In the genomic region with DNA sequence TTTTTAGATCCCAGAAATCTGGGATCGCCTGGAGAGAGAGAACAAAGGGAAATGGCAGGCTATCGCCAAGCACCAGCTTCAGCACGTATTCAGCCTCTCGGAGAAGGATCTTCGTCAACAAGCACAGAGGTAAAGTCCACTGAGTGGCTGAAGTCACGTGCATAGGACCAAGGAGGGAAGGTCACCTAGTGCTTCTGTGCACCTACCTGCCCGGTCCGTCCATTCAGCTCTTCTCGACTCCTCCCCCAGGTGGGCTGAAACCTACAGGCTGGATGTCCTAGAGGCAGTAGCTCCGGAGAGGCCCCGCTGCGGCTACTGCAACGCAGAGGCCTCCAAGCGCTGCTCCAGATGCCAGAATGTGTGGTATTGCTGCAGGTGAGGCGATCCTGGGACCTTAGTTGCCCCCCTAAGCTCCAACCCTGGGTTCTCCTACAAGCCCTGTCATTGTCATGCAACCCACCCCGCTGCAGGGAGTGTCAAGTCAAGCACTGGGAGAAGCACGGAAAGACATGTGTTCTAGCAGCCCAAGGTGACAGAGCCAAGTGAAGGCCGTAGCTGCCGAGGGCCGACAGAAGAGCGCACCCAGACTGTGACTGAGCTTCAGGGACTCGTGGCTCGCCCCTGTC, we compare ENCODE assay signal across 8 mouse cellular contexts. TPM values are rescaled to one million over a fixed set of nuclear protein-coding genes. Genes with fewer than 3 reads are reported as not detected.
DNase-seq lines count a peak whose midpoint lies in the region; ATAC-seq and TF ChIP-seq lines count a peak whose summit lies in the region.

No protein-coding gene starts in this region.

- WGBS in intestine, embryonic 16.5 days: 32% methylated on average over 23 of the region's 23 CpGs
- WGBS in liver, postnatal 0 days (ENCODE audit: insufficient replicate concordance): 42% methylated on average over 23 of the region's 23 CpGs

- H3K27ac ChIP-seq in intestine, embryonic 16.5 days (ENCODE audit: low read length): peak overlapping the region; percentile 58
- H3K27ac ChIP-seq in liver, postnatal 0 days (ENCODE audit: low read depth): 0 out of 2 replicates have a peak overlapping the region, but pooled peaks have one; percentile 7

- peak overlapping the region; percentile 96 for H3K4me2 ChIP-seq in intestine, embryonic 16.5 days (ENCODE audit: low read depth, low read length)
- H3K4me2 ChIP-seq in liver, postnatal 0 days (ENCODE audit: low read depth, low read length): peak overlapping the region; percentile 88

- DNase-seq in thymus, postnatal 25 days: peak; percentile 21
- no peak for DNase-seq in thymus, postnatal 0 days (ENCODE audit: low spot score)
- DNase-seq in liver, postnatal 0 days: peak; percentile 49
- DNase-seq in ovary, adult 18-20 months (ENCODE audit: low spot score): no peak
- DNase-seq in adrenal gland, adult 2 months: no peak
- DNase-seq in thymus, adult 18-20 months: no peak

- H3K9me3 ChIP-seq in intestine, embryonic 16.5 days (ENCODE audit: control insufficient read depth, low read length): no peaks in the 10 kb centered on the region
- H3K9me3 ChIP-seq in liver, postnatal 0 days (ENCODE audit: low read length): no peaks in the 10 kb centered on the region

- TF ChIP-seq CTCF in liver, postnatal 0 days (IDR thresholded peaks at IDR 0.05; ENCODE audit: low read depth): no peak

- H3K27me3 ChIP-seq in intestine, embryonic 16.5 days (replicated peaks; ENCODE audit: control insufficient read depth, insufficient read depth, low read length): no peaks in the 10 kb centered on the region
- 0 out of 2 replicates have a peak, but pooled peaks cover 10% of the 10 kb centered on the region for H3K27me3 ChIP-seq in liver, postnatal 0 days (ENCODE audit: insufficient read depth, low read length)

- TF ChIP-seq EP300 in liver, postnatal 0 days (IDR thresholded peaks at IDR 0.05; ENCODE audit: low read depth): no peak

- H3K36me3 ChIP-seq in intestine, embryonic 16.5 days (ENCODE audit: control insufficient read depth, insufficient read depth, low read length): no peaks in the 10 kb centered on the region
- H3K36me3 ChIP-seq in liver, postnatal 0 days (replicated peaks; ENCODE audit: insufficient read depth, low read length): no peaks in the 10 kb centered on the region

- no peak for ATAC-seq in intestine, embryonic 16.5 days
- ATAC-seq in liver, postnatal 0 days: no peak
- no peak for ATAC-seq in CD4-positive, CD25-positive, alpha-beta regulatory T cell, adult 4 months

- peak overlapping the region; percentile 62 for H3K4me3 ChIP-seq in intestine, embryonic 16.5 days (ENCODE audit: low read length)
- H3K4me3 ChIP-seq in liver, postnatal 0 days (ENCODE audit: low read depth, low read length): peak overlapping the region; percentile 46; the same call in 1 of the 2 replicates

- H3K4me1 ChIP-seq in intestine, embryonic 16.5 days (ENCODE audit: control insufficient read depth, insufficient read depth, low read length): peaks cover 41% of the 10 kb centered on the region
- H3K4me1 ChIP-seq in liver, postnatal 0 days (ENCODE audit: insufficient read depth): peaks cover 55% of the 10 kb centered on the region

- peak overlapping the region; percentile 75 for H3K9ac ChIP-seq in intestine, embryonic 16.5 days (ENCODE audit: low read depth, low read length)
- H3K9ac ChIP-seq in liver, postnatal 0 days (replicated peaks): no peak overlapping the region

RNA-seq across cellular contexts. Expression of a gene that starts 0.8 kb away (rescaled TPM):
- 52.1 and 56.2 TPM in 2 replicates for polyA plus RNA-seq in thymus, postnatal 0 days (2015; fragmentation: Nextera tagmentation; extraction: Ambion mirVana)
- polyA plus RNA-seq in intestine, embryonic 16.5 days (2015; fragmentation: Nextera tagmentation; extraction: Ambion mirVana): 52.5 and 53.7 TPM in 2 replicates
- polyA plus RNA-seq in liver, postnatal 0 days (2015; fragmentation: Nextera tagmentation; extraction: Ambion mirVana): 12.4 and 15.1 TPM in 2 replicates
- polyA plus RNA-seq in CD4-positive, CD25-positive, alpha-beta regulatory T cell, adult 4 months (2017; shearing (Covaris generic)): 10 to 100 TPM; 77.8 to 89.5 TPM
- total RNA-seq in adrenal gland, adult 2 months (2021): 10 to 100 TPM; 15.5 to 18.6 TPM
- polyA plus RNA-seq in adrenal gland, adult 2 months (2012; rRNA removed): 15.3 and 16.7 TPM in 2 replicates

RNA-seq across cellular contexts. Expression of a gene that starts 3.5 kb away (rescaled TPM):
- 0.89 and 1.5 TPM in 2 replicates for polyA plus RNA-seq in thymus, postnatal 0 days (2015; fragmentation: Nextera tagmentation; extraction: Ambion mirVana)
- polyA plus RNA-seq in intestine, embryonic 16.5 days (2015; fragmentation: Nextera tagmentation; extraction: Ambion mirVana): 2.3 and 2.5 TPM in 2 replicates
- polyA plus RNA-seq in liver, postnatal 0 days (2015; fragmentation: Nextera tagmentation; extraction: Ambion mirVana): 0.59 and 0.73 TPM in 2 replicates
- 1 to 10 TPM in 1 of 2 experiments, not detected in 1; 3.0 TPM for polyA plus RNA-seq in CD4-positive, CD25-positive, alpha-beta regulatory T cell, adult 4 months (2017; shearing (Covaris generic))
- under 1 TPM; 0.45 to 0.52 TPM for total RNA-seq in adrenal gland, adult 2 months (2021)
- polyA plus RNA-seq in adrenal gland, adult 2 months (2012; rRNA removed): 0.37 and 0.61 TPM in 2 replicates

RNA-seq across cellular contexts. Expression of a gene that starts 8.6 kb away (rescaled TPM):
- polyA plus RNA-seq in thymus, postnatal 0 days (2015; fragmentation: Nextera tagmentation; extraction: Ambion mirVana): 47.2 and 48.4 TPM in 2 replicates
- 39.1 and 39.8 TPM in 2 replicates for polyA plus RNA-seq in intestine, embryonic 16.5 days (2015; fragmentation: Nextera tagmentation; extraction: Ambion mirVana)
- polyA plus RNA-seq in liver, postnatal 0 days (2015; fragmentation: Nextera tagmentation; extraction: Ambion mirVana): 8.5 TPM in 2 replicates
- polyA plus RNA-seq in CD4-positive, CD25-positive, alpha-beta regulatory T cell, adult 4 months (2017; shearing (Covaris generic)): 10 to 100 TPM; 54.1 to 59.0 TPM
- 10 to 100 TPM; 27.9 to 31.5 TPM for total RNA-seq in adrenal gland, adult 2 months (2021)
- polyA plus RNA-seq in adrenal gland, adult 2 months (2012; rRNA removed): 24.2 and 31.9 TPM in 2 replicates

RNA-seq across cellular contexts. Expression of a gene that starts 8.6 kb away (rescaled TPM):
- polyA plus RNA-seq in thymus, postnatal 0 days (2015; fragmentation: Nextera tagmentation; extraction: Ambion mirVana): 48.5 and 49.8 TPM in 2 replicates
- polyA plus RNA-seq in intestine, embryonic 16.5 days (2015; fragmentation: Nextera tagmentation; extraction: Ambion mirVana): 39.2 and 39.9 TPM in 2 replicates
- polyA plus RNA-seq in liver, postnatal 0 days (2015; fragmentation: Nextera tagmentation; extraction: Ambion mirVana): 18.5 and 19.6 TPM in 2 replicates
- 10 to 100 TPM; 67.6 to 79.7 TPM for polyA plus RNA-seq in CD4-positive, CD25-positive, alpha-beta regulatory T cell, adult 4 months (2017; shearing (Covaris generic))
- total RNA-seq in adrenal gland, adult 2 months (2021): 10 to 100 TPM; 14.6 to 22.0 TPM
- 59.1 and 68.0 TPM in 2 replicates for polyA plus RNA-seq in adrenal gland, adult 2 months (2012; rRNA removed)

RNA-seq across cellular contexts. Expression of a gene that starts 12.5 kb away (rescaled TPM):
- 56.7 and 57.8 TPM in 2 replicates for polyA plus RNA-seq in thymus, postnatal 0 days (2015; fragmentation: Nextera tagmentation; extraction: Ambion mirVana)
- polyA plus RNA-seq in intestine, embryonic 16.5 days (2015; fragmentation: Nextera tagmentation; extraction: Ambion mirVana): 49.6 and 50.6 TPM in 2 replicates
- polyA plus RNA-seq in liver, postnatal 0 days (2015; fragmentation: Nextera tagmentation; extraction: Ambion mirVana): 34.3 and 35.9 TPM in 2 replicates
- polyA plus RNA-seq in CD4-positive, CD25-positive, alpha-beta regulatory T cell, adult 4 months (2017; shearing (Covaris generic)): 1 to 10 TPM; 4.1 to 8.1 TPM
- total RNA-seq in adrenal gland, adult 2 months (2021): 10 to 100 TPM; 52.2 to 57.5 TPM
- 88.2 and 94.1 TPM in 2 replicates for polyA plus RNA-seq in adrenal gland, adult 2 months (2012; rRNA removed)

Comparison
In these comparisons a context has a peak if more than half of its experiments do, and no peak if none do; other contexts are left out.
1. DNase-seq: peak in thymus, postnatal 25 days (single experiment) and liver, postnatal 0 days (single experiment); none in thymus, postnatal 0 days (single experiment), ovary, adult 18-20 months (single experiment), adrenal gland, adult 2 months (single experiment) and thymus, adult 18-20 months (0 of 2).